Mouse (Mus musculus): ENCODE results near the gene Olfr340.
"Not testable (repeated sequence)": the region's sequence is repeated elsewhere in the genome, so short reads cannot be mapped to it uniquely, and the experiment has no call there.

The Olfr340 gene

GRCm38 (mm10) chr2:36452287-36452686 is at the start of gene Olfr340:
Gene Olfr340, plus strand, starts transcription at chr2:36452587.
- DNase-seq (ENCODE audit: low spot score), result no peak

- not testable (repeated sequence) for DNase-seq (ENCODE audit: low spot score)
Observed at GRCm38 (mm10) chr2:36415174-36415573, 37.2 kb upstream of the Olfr340 start.

- not testable (repeated sequence) for DNase-seq (ENCODE audit: low spot score)
Observed at GRCm38 (mm10) chr2:36415591-36415990, 36.8 kb upstream of the Olfr340 start.

- no peak for DNase-seq (ENCODE audit: low spot score)
Observed at GRCm38 (mm10) chr2:36418647-36419046, 33.7 kb upstream of the Olfr340 start, which contains the start of gene Olfr339. Gene Olfr339, plus strand, starts transcription at chr2:36418947.

GRCm38 (mm10) chr2:36473634-36474033 is 21.2 kb downstream of the Olfr340 start:
- DNase-seq (ENCODE audit: low spot score), result no peak

GRCm38 (mm10) chr2:36482368-36482767 is 30.0 kb downstream of the Olfr340 start, which contains the start of gene Olfr341:
Gene Olfr341, minus strand, starts transcription at chr2:36482468.
- DNase-seq (ENCODE audit: low spot score), result no peak

Measured in embryo, embryonic 10.5 days (tissue).